Mouse (Mus musculus): ENCODE measurements around the gene BC052040. TPM values are rescaled to one million over a fixed set of nuclear protein-coding genes. Genes with fewer than 3 reads are reported as not detected.

Gene BC052040
- total RNA-seq (2023; ENCODE audit: inconsistent age), result 6.3 to 7.9 TPM (median 7.8 TPM) in 4 replicates

DNA sequence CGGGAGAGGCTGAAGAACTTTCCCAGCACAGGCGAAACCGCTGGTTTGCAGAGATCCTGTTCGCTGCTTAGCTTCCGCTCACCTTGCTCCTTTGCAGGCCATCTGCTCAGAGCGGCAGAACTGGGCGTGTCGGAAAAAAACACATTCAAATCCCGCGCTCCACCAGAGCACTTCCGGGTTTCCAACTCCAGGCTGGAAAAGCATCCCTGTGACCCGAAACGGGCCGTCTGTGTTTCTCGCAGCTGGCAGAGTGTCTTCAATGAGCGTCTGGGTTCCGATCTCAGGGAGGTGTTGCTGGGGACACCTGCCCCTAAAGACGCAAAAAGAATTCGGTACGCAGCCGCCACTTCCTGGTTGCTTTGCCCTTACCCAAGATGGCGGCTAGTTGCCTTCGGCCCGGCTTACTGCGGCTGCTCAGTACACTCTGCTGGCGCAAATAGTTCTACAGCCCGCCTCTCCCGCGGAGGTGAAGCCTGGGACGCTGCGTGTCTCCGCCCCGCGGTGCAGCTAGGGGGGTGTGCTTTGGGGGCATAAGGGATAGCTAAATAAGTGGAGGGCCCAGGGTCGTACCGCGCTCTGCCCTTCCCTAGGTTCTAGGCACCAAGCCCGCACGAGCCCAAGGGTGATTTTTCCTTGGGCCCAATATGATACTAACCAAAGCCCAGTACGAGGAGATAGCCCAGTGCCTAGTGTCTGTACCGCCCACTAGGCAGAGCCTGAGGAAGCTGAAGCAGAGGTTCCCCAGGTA lies at the start of gene BC052040:
BC052040 (plus strand) TSS at position 476 of the 748 bp plus-strand sequence.

All from B cell, adult (primary cell).